ENCODE assay signal across 8 mouse cellular contexts in the genomic region with DNA sequence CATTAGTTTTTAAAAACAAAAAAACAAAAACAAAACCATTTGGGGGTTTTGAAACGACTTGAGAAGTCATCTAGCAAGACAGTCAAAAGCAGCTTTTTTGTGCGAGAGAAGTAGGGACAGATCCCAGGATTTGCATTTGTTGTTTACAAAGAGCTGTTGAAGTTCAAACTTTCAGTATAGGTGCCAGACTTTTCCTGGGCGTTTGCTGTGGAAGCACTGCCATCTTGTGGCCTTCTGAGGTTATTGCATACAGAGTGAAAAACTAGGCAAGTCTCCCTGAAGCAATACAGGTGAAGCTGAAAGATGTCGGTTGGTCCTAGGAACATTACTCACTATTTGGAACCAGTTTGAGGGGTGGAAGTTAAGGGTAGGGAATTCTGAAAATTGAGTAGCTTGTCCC.
DNase-seq lines count a peak whose midpoint lies in the region; ATAC-seq lines count a peak whose summit lies in the region.

No protein-coding gene starts in this region.

- peak; percentile 13 for DNase-seq in ovary, adult 18-20 months (ENCODE audit: low spot score)
- no peak for DNase-seq in ovary, postnatal 10 days (ENCODE audit: low spot score)
- peak; percentile 63 for DNase-seq in adrenal gland, adult 2 months
- peak; percentile 74 for DNase-seq in embryo, embryonic 11 days
- DNase-seq in left cerebral cortex, postnatal 14 days (ENCODE audit: low spot score in 2 of 2) = peak; percentile 68 to 77
- DNase-seq in naive thymus-derived CD4-positive, alpha-beta T cell, adult 2 months (ENCODE audit: low read depth) = peak; percentile 49

- intact Hi-C loops in left cerebral cortex, postnatal 14 days (cut with DNase I) = no loop called here

- peak; percentile 42 to 53; a peak in 2 of 4 replicates for ATAC-seq in hematopoietic stem cell, adult 5-6 weeks (replicated peaks in 1 of 2; ENCODE audit: insufficient read depth in 1 of 2, low FRiP score in 2 of 2, low TSS enrichment in 1 of 2, low read depth in 1 of 2, poor library complexity in 2 of 2, severe bottlenecking in 2 of 2)
- no peak for ATAC-seq in inflammation-experienced regulatory T-cells, adult 6 months
